Mouse (Mus musculus) MEL (cell line): ENCODE data around the gene Slc39a11. TPM values are rescaled to one million over a fixed set of nuclear protein-coding genes. Genes with fewer than 3 reads are reported as not detected.

Experiments
- DNase-seq: peaks from one replicate; pipeline ENCODE4 v3.0.0; 2011; ENCODE audit warnings: low read depth, low spot score
- H3K27ac ChIP-seq: 2 replicates; pipeline ENCODE4 v1.5.1; 2012; ENCODE audit warnings: low read depth, mild to moderate bottlenecking, control low read depth, low read length, moderate library complexity; ENCODE audit not compliant: control insufficient read depth
- H3K27me3 ChIP-seq, 2 experiments: fragments of 150-350 bp in 1 of 2; sonication (generic) in 1 of 2; 2 replicates each; pipeline ENCODE4 v1.6.1; 2012; ENCODE audit warnings: low read length in 2 of 2, mild to moderate bottlenecking in 2 of 2, improper control_type of control experiment in 1 of 2, moderate library complexity in 1 of 2; ENCODE audit not compliant: insufficient read depth in 2 of 2, control insufficient read depth in 1 of 2
- H3K36me3 ChIP-seq, 2 experiments: 2 replicates each; pipeline ENCODE4 v1.6.1; 2012 to 2014; ENCODE audit warnings: low read length in 2 of 2, improper control_type of control experiment in 1 of 2, inconsistent platforms in 1 of 2, mild to moderate bottlenecking in 1 of 2; ENCODE audit not compliant: insufficient read depth in 2 of 2, control insufficient read depth in 1 of 2
- H3K4me1 ChIP-seq, 2 experiments: fragments of 150-350 bp in 1 of 2; sonication (generic) in 1 of 2; 2 replicates each; pipeline ENCODE4 v1.6.1; 2012; ENCODE audit warnings: low read length in 2 of 2, improper control_type of control experiment in 1 of 2, mild to moderate bottlenecking in 1 of 2; ENCODE audit not compliant: insufficient read depth in 2 of 2, control insufficient read depth in 1 of 2
- H3K4me3 ChIP-seq, 2 experiments: fragments of 150-350 bp in 1 of 2; sonication (generic) in 1 of 2; 2 replicates each; pipeline ENCODE4 v1.5.1; 2012; ENCODE audit warnings: low read depth in 2 of 2, low read length in 2 of 2, mild to moderate bottlenecking in 2 of 2, moderate library complexity in 2 of 2, control low read depth in 1 of 2, improper control_type of control experiment in 1 of 2; ENCODE audit not compliant: control insufficient read depth in 1 of 2, insufficient read depth in 1 of 2
- H3K79me2 ChIP-seq: 2 replicates; pipeline ENCODE4 v1.6.1; 2012; ENCODE audit warnings: mild to moderate bottlenecking, low read length, moderate library complexity; ENCODE audit not compliant: control insufficient read depth, poor library complexity, insufficient read depth
- H3K9ac ChIP-seq: 2 replicates; pipeline ENCODE4 v1.6.1; 2012; ENCODE audit warnings: low read depth, mild to moderate bottlenecking, control low read depth, low read length, moderate library complexity; ENCODE audit not compliant: control insufficient read depth, poor library complexity, severe bottlenecking
- H3K9me3 ChIP-seq: fragments of 150-350 bp; sonication (generic); replicated peaks from 2 replicates; pipeline ENCODE4 v1.6.1; 2012; ENCODE audit warnings: mild to moderate bottlenecking, low read length, improper control_type of control experiment, moderate library complexity; ENCODE audit not compliant: insufficient read depth
- BHLHE40 ChIP-seq: IDR thresholded peaks from 2 replicates; pipeline ENCODE4 v1.6.1; 2012; ENCODE audit warnings: low read depth, mild to moderate bottlenecking, inconsistent platforms, low read length, improper control_type of control experiment, borderline replicate concordance
- ELF1 ChIP-seq: IDR thresholded peaks from 2 replicates; pipeline ENCODE4 v1.6.1; 2014; ENCODE audit warnings: low read depth, mild to moderate bottlenecking, inconsistent platforms, low read length, improper control_type of control experiment, moderate library complexity
- EP300 ChIP-seq, 2 experiments: IDR thresholded peaks; 2 replicates each; pipeline ENCODE4 v1.6.1; 2011; ENCODE audit warnings: improper control_type of control experiment in 2 of 2, low read length in 2 of 2, low read depth in 1 of 2, mild to moderate bottlenecking in 1 of 2
- GABPA ChIP-seq: IDR thresholded peaks from 2 replicates; pipeline ENCODE4 v1.6.1; 2012; ENCODE audit warnings: low read depth, mild to moderate bottlenecking, inconsistent platforms, low read length, improper control_type of control experiment, moderate library complexity
- GATA1 ChIP-seq: IDR thresholded peaks from 2 replicates; pipeline ENCODE4 v1.6.1; 2011; ENCODE audit warnings: low read depth, low read length, improper control_type of control experiment
- HCFC1 ChIP-seq: IDR thresholded peaks from 2 replicates; pipeline ENCODE4 v1.6.1; 2012; ENCODE audit warnings: low read depth, mild to moderate bottlenecking, inconsistent platforms, low read length, improper control_type of control experiment, moderate library complexity
- MAFK ChIP-seq: IDR thresholded peaks from 2 replicates; pipeline ENCODE4 v1.6.1; 2011; ENCODE audit warnings: low read depth, mild to moderate bottlenecking, low read length, improper control_type of control experiment, borderline replicate concordance
- MAZ ChIP-seq: IDR thresholded peaks from 2 replicates; pipeline ENCODE4 v1.6.1; 2012; ENCODE audit warnings: low read depth, mild to moderate bottlenecking, inconsistent platforms, low read length, improper control_type of control experiment
- MEF2A ChIP-seq: IDR thresholded peaks from 2 replicates; pipeline ENCODE4 v1.6.1; 2014; ENCODE audit warnings: low read depth, mild to moderate bottlenecking, inconsistent platforms, low read length, improper control_type of control experiment; ENCODE audit not compliant: poor library complexity, insufficient replicate concordance, severe bottlenecking; ENCODE audit errors: extremely low read depth
- MXI1 ChIP-seq: IDR thresholded peaks from 2 replicates; pipeline ENCODE4 v1.6.1; 2011; ENCODE audit warnings: mild to moderate bottlenecking, low read depth, low read length, improper control_type of control experiment
- POLR2A ChIP-seq, 2 experiments: IDR thresholded peaks; 2 replicates each; pipeline ENCODE4 v1.6.1; 2011 to 2012; ENCODE audit warnings: low read length in 2 of 2, mild to moderate bottlenecking in 2 of 2, control low read depth in 1 of 2, improper control_type of control experiment in 1 of 2, low read depth in 1 of 2, moderate library complexity in 1 of 2; ENCODE audit not compliant: control insufficient read depth in 1 of 2, insufficient read depth in 1 of 2, poor library complexity in 1 of 2
- RAD21 ChIP-seq: IDR thresholded peaks from 2 replicates; pipeline ENCODE4 v1.6.1; 2011; ENCODE audit warnings: mild to moderate bottlenecking, low read depth, low read length, improper control_type of control experiment
- RCOR1 ChIP-seq: IDR thresholded peaks from 2 replicates; pipeline ENCODE4 v1.6.1; 2012; ENCODE audit warnings: low read depth, mild to moderate bottlenecking, inconsistent platforms, low read length, improper control_type of control experiment
- SIN3A ChIP-seq: IDR thresholded peaks from 2 replicates; pipeline ENCODE4 v1.6.1; 2012; ENCODE audit warnings: low read length, improper control_type of control experiment, inconsistent platforms
- SMC3 ChIP-seq: IDR thresholded peaks from 2 replicates; pipeline ENCODE4 v1.6.1; 2011; ENCODE audit warnings: low read depth, low read length, improper control_type of control experiment
- TAL1 ChIP-seq: IDR thresholded peaks from 2 replicates; pipeline ENCODE4 v1.6.1; 2012; ENCODE audit warnings: mild to moderate bottlenecking, inconsistent platforms, low read length, moderate library complexity, mixed read lengths
- TCF12 ChIP-seq: IDR thresholded peaks from 2 replicates; pipeline ENCODE4 v1.6.1; 2014; ENCODE audit warnings: low read depth, mild to moderate bottlenecking, inconsistent platforms, low read length, improper control_type of control experiment, moderate library complexity
- USF1 ChIP-seq: IDR thresholded peaks from 2 replicates; pipeline ENCODE4 v1.6.1; 2014; ENCODE audit warnings: low read depth, mild to moderate bottlenecking, inconsistent platforms, low read length, improper control_type of control experiment, moderate library complexity
- USF2 ChIP-seq, 2 experiments: IDR thresholded peaks; 2 replicates each; pipeline ENCODE4 v1.6.1; 2011 to 2012; ENCODE audit warnings: improper control_type of control experiment in 2 of 2, low read length in 2 of 2, borderline replicate concordance in 1 of 2, inconsistent platforms in 1 of 2, low read depth in 1 of 2, mild to moderate bottlenecking in 1 of 2; ENCODE audit not compliant: insufficient read depth in 1 of 2
- ZKSCAN1 ChIP-seq: IDR thresholded peaks from 2 replicates; pipeline ENCODE4 v1.6.1; 2012; ENCODE audit warnings: low read depth, mild to moderate bottlenecking, inconsistent platforms, low read length, improper control_type of control experiment, moderate library complexity
- ZMIZ1 ChIP-seq: IDR thresholded peaks from 2 replicates; pipeline ENCODE4 v1.6.1; 2012; ENCODE audit warnings: low read depth, mild to moderate bottlenecking, inconsistent platforms, low read length, improper control_type of control experiment, moderate library complexity
- ZNF384 ChIP-seq: IDR thresholded peaks from 2 replicates; pipeline ENCODE4 v1.6.1; 2012; ENCODE audit warnings: low read depth, mild to moderate bottlenecking, inconsistent platforms, low read length, improper control_type of control experiment
- polyA plus RNA-seq, 2 experiments: library from polyadenylated mRNA; stranded (reverse) in 1 of 2; unstranded in 1 of 2; fragments of >175 nt in 1 of 2; fragments of >200 nt in 1 of 2; gene quantifications; 2 replicates each; pipeline versions ENCODE4 v1.2.1 to v1.2.4; 2012; ENCODE audit warnings: low replicate concordance in 2 of 2, low read depth in 1 of 2; ENCODE audit not compliant: insufficient read length in 2 of 2, insufficient read depth in 1 of 2, missing spikeins in 1 of 2
- total RNA-seq: library from RNA; depleted of rRNA; stranded (reverse); fragments of 300-350 nt; gene quantifications from 2 replicates; pipeline ENCODE4 v1.2.3, GENCODE M21; 2012

The Slc39a11 gene
- total and polyA plus RNA-seq, 3 experiments = 34.2 to 45.6 TPM; not detected in 1

GRCm38 (mm10) chr11:113291781-113292714, 357.8 kb downstream of the Slc39a11 start:
- Histone ChIP-seq H3K9me3 (no peaks in the 10 kb centered on the region), H3K36me3 (no peaks in the 10 kb centered on the region), H3K27ac (no peak overlapping the region), H3K79me2 (no peaks in the 10 kb centered on the region), H3K4me3 (no peak overlapping the region), H3K4me1 (no peaks in the 10 kb centered on the region), H3K9ac (no peak overlapping the region), H3K27me3 (no peaks in the 10 kb centered on the region)
- no peak for DNase-seq
- TF ChIP-seq GABPA (no peak), MXI1 (no peak), USF1 (no peak)

GRCm38 (mm10) chr11:113290911-113291310, 359.0 kb downstream of the Slc39a11 start:
- H3K27me3 ChIP-seq = no peaks in the 10 kb centered on the region
- DNase-seq = no peak
- H3K9ac ChIP-seq = no peak overlapping the region
- no peak overlapping the region for H3K27ac ChIP-seq
- H3K9me3 ChIP-seq = no peaks in the 10 kb centered on the region
- H3K4me3 ChIP-seq = no peak overlapping the region
- no peaks in the 10 kb centered on the region for H3K79me2 ChIP-seq
- TF ChIP-seq GATA1 (no peak), RAD21 (no peak), EP300 (IDR thresholded peaks at IDR 0.05; ENCODE audit: low read depth in 1 of 2, low read length in 2 of 2) (no peak), TAL1 (no peak), ELF1 (no peak), RCOR1 (no peak), SIN3A (no peak)
- H3K36me3 ChIP-seq = no peaks in the 10 kb centered on the region
- no peaks in the 10 kb centered on the region for H3K4me1 ChIP-seq

- no peaks in the 10 kb centered on the region for H3K9me3 ChIP-seq
- H3K27me3 ChIP-seq = no peaks in the 10 kb centered on the region
- H3K9ac ChIP-seq = no peak overlapping the region
- no peak for TF ChIP-seq MXI1
- no peak for TF ChIP-seq EP300 (IDR thresholded peaks at IDR 0.05; ENCODE audit: low read depth in 1 of 2, low read length in 2 of 2)
- TF ChIP-seq HCFC1 = no peak
- no peak for TF ChIP-seq ZMIZ1
- TF ChIP-seq TAL1 = no peak
- no peak for TF ChIP-seq USF1
- no peak for TF ChIP-seq BHLHE40
- no peak for TF ChIP-seq USF2 (IDR thresholded peaks at IDR 0.05; ENCODE audit: borderline replicate concordance in 1 of 2, insufficient read depth in 1 of 2, low read depth in 1 of 2, low read length in 2 of 2)
- no peak for TF ChIP-seq MAFK
- TF ChIP-seq MAZ = no peak
- no peak for TF ChIP-seq TCF12
- TF ChIP-seq ZKSCAN1 = no peak
- no peak for TF ChIP-seq SMC3
- no peak for TF ChIP-seq MEF2A
- no peak for TF ChIP-seq POLR2A (IDR thresholded peaks at IDR 0.05; ENCODE audit: control insufficient read depth in 1 of 2, insufficient read depth in 1 of 2, low read depth in 1 of 2, low read length in 2 of 2, poor library complexity in 1 of 2)
- no peak for TF ChIP-seq ZNF384
- TF ChIP-seq, all 39 proteins: peak for 0
- no peaks in the 10 kb centered on the region for H3K79me2 ChIP-seq
- no peaks in the 10 kb centered on the region for H3K36me3 ChIP-seq
- no peak for DNase-seq
- no peaks in the 10 kb centered on the region for H3K4me1 ChIP-seq
- H3K4me3 ChIP-seq = no peak overlapping the region
- H3K27ac ChIP-seq = no peak overlapping the region
Observed at GRCm38 (mm10) chr11:113284951-113285741, 364.7 kb downstream of the Slc39a11 start.
